Mouse (Mus musculus): ENCODE measurements around the gene Gm7544.
"Not testable (repeated sequence)": the region's sequence is repeated elsewhere in the genome, so short reads cannot be mapped to it uniquely, and the experiment has no call there.

GRCm38 (mm10) chr1:82913434-82913833 lies 42.4 kb downstream of the Gm7544 start:
- TF ChIP-seq POLR2A (IDR thresholded peaks at IDR 0.05; ENCODE audit: low read depth, low read length); IRF4 (IDR thresholded peaks at IDR 0.05; ENCODE audit: low read depth, low read length); CTCF (conservative IDR thresholded peaks at IDR 0.05 in 1 of 2, IDR thresholded peaks at IDR 0.05 in 1 of 2; ENCODE audit: low read depth in 2 of 2, low read length in 2 of 2); ELF1 (IDR thresholded peaks at IDR 0.05; ENCODE audit: low read depth, low read length); MAX (IDR thresholded peaks at IDR 0.05; ENCODE audit: low read length); EP300 (IDR thresholded peaks at IDR 0.05; ENCODE audit: low read length): not testable (repeated sequence)

All from CH12.LX (cell line).